Mouse (Mus musculus): ENCODE measurements around the gene Tcte1.

Tcte1 gene

GRCm38 (mm10) chr17:45523263-45523662 is at the start of gene Tcte1:
Tcte1 (plus strand) TSS chr17:45523434.
- in situ Hi-C loops (cut with MseI, MboI), result no loop called here

- in situ Hi-C loops (cut with MseI, MboI), result no loop called here
Observed at GRCm38 (mm10) chr17:45473667-45474066, 49.6 kb upstream of the Tcte1 start.

DNA sequence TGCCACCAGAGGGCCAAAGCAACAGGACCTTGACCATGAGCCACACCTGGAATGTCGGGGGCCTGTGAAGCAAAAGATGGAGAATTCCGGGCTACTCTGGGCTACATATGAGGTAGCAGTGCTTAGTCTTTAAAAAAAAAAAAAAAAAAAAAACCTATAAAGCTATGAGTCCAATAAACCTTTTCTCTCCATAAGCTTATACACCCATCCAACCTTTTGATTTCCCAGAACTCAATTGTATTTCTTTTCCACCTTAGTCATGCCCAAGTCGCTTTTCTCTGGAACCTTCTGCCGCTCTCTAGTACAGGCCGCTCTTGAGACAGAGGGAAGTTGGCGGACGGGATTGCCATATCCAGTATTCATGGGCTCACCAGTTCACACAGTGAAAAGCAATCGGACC is 49.1 kb upstream of the Tcte1 start:
- in situ Hi-C loops (cut with MseI, MboI), result no loop called here

DNA sequence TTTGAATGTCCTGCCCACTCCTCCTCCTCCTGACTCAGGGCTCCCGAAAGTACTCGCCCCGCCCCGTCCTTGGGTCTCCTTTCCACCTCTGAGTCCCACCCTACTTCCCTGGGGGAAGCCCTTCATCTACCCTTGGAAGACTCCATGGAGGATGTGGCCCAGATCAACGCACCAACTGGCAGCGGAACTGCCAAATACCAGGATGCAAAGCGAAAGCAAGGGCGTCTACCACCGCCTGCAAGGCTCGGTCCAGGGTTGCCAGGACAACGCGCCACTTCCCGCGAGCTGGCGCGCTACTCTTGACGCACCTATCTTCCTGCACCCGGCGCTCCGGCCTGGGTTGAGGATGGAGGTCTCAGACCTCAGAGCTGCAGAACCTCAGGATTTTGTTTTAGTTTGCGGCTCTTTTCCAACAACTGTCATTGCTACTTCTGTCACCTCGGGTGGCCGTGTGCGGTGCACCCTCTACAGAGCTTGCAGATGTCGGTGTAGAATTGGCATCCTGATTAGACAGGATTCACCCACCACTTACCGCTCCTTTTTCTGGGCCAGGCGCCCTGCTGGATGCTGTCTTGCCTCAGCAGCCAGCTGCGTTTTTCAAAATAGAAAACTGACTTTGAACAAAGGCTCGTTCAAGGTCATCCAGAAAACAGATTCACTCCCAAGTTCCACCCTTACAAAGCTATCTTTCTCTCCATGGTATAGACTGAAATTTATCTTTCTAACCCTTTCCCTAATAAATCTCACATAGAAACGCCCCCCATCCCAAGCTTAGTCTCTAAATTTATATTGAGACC is 48.4 kb upstream of the Tcte1 start, which contains the start of gene Spats1:
Gene Spats1 (minus strand): TSS at position 747 of the 797 bp plus-strand sequence.
- in situ Hi-C loops (cut with MseI, MboI), result loop anchor here in 1 of 2 experiments (5.0 kb wide), 1 partner anchor 57 kb away; no protein-coding TSS in a partner anchor

GRCm38 (mm10) chr17:45478234-45478825 is 44.9 kb upstream of the Tcte1 start:
- in situ Hi-C loops (cut with MseI, MboI), result loop anchor here in 1 of 2 experiments (5.0 kb wide), 1 partner anchor 54 kb away; no protein-coding TSS in a partner anchor

GRCm38 (mm10) chr17:45480429-45480828 is 42.8 kb upstream of the Tcte1 start:
- in situ Hi-C loops (cut with MseI, MboI), result loop anchor here (5.0 kb wide), 1 partner anchor 72 kb away; no protein-coding TSS in a partner anchor

GRCm38 (mm10) chr17:45485581-45485980 is 37.7 kb upstream of the Tcte1 start:
- in situ Hi-C loops (cut with MseI, MboI), result no loop called here

DNA sequence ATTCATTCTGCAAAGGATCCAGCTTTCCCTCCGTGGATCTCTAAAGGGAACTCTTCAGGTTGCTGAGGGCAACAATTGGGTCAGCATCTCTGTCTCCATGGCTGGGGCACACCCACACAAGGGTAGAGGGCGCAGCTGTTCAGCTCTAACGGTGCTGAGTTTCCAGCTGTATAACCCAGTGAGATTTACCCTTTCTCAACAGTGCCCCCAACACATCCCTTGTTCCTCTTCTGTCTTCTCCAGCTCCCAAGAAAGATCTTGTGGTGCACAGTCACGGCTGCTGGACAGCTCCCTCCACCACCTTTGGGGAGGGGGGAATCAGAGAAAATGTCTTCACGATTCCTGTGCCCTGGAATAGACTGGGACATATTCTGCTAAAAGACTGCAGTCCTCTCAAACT is 36.0 kb upstream of the Tcte1 start:
- in situ Hi-C loops (cut with MseI, MboI), result no loop called here

DNA sequence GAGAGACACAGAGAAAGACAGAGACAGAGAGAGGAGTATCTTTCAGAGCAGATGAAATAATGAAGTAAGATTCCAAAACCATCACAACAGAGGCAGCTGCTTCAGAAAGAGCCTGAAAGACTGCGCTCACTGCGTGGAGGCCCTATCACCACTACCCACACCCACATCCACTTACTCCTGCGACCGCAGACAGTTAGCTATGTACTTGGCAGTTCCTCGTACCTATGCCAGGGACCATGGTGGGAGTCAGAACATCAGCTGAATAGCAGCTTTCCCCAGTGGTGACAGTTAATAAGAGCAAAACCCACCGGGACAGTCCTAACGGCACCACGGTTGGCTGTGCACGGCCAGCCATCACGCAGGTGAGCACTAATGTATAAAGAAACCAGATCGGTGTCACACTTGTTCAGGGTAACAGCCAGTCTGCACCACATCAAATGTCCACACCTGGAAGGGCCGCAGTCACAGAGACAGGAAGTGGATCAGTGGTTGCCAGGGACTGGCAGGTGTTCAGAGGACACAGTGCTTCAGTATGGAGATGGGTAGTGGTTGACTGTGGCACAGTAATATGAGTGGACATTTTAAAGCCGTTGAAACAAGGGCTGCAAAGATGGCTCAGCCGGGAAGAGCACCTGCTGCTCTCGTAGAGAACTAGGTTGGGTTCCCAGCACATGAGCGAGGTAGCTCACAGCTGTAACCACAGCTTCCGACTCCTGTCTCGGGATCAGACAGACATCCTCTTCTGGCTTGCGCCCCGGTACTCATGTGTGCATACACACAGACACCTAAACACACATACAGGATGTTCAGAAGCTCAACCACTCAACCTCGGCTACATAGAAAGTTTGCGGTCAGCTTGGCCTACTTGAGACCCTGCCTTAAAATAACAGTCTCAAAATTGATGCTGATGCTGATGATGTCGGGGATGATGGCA is 34.6 kb upstream of the Tcte1 start:
- in situ Hi-C loops (cut with MseI, MboI), result no loop called here

DNA sequence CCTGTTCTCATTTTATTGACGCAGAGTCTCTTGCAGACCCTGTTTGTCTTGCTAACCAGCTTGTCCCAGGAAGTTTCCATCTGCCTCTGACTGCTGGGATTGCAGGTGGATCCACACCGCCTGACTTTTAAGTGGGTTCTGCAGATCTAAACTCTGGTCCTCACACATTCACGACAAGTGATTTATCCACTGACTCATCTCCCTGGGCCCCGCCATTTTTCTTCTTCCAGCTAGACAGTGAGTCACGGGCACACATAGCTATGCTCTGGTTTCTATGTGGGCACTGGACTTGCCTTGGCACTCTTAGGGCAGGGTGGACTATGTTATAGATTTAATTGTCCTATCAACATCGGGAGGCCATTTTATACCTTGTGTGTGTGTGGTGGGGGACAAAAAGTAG is 33.5 kb upstream of the Tcte1 start:
- in situ Hi-C loops (cut with MseI, MboI), result no loop called here

- in situ Hi-C loops (cut with MseI, MboI), result no loop called here
Observed at GRCm38 (mm10) chr17:45490532-45491154, 32.6 kb upstream of the Tcte1 start.

DNA sequence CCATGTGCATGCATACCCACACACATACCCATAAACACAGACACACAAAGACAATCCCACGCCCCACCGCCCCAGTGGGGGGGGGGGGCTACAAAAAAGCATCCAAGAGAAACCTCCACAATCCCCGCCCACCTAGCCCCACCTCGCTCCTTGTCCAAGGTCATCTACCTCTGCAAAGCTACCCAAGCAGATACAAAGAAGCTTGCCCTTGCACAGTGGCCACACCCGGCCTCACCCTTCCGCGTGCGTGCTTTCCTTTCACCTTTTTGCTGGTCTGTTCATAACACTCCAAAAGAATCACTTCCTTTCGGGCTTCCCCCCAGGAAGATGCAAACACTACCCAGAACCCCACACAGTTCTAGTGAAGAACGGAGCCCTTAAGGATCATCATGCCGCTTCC is 27.8 kb upstream of the Tcte1 start:
- in situ Hi-C loops (cut with MseI, MboI), result no loop called here

DNA sequence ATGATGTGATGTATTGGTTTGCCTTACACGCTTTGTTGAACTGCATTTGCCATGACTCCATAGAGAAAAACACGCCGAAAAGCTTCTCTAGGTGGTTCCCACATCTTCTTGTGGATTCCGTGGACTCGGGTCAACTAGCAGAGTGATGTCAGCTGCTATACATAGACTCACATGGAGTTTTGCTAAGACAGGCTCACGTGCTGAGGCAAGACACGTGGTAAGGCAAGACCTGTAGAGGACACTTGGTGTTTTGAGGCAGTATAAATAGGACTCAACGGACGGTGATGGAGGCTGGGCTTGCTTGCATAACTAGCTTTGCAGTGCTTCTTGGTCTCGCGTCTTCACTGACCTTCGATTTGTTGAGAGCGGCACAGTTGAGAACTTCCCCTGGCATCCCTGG is 24.8 kb upstream of the Tcte1 start:
- in situ Hi-C loops (cut with MseI, MboI), result no loop called here

- in situ Hi-C loops (cut with MseI, MboI), result no loop called here
Observed at GRCm38 (mm10) chr17:45499516-45499915, 23.7 kb upstream of the Tcte1 start.

DNA sequence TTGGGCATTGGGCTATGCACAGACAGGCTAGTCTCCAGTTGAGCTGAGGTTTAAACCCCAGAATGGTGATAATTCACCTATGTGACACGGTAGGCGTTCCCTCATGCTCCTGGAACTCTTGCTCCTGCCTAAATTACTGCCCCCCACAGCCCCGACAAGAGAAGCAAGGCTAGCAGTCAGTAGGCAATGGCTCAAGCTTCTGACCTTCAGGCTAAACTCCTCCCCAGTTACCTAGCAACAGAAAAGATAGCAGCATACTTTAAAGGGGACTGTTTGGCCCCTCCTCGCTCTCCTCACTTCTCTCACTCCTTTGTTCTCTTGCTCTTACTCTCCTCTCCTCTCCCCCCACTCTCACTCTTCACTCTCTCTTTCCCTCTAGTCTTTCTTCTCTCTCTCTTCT is 22.3 kb upstream of the Tcte1 start:
- in situ Hi-C loops (cut with MseI, MboI), result no loop called here

DNA sequence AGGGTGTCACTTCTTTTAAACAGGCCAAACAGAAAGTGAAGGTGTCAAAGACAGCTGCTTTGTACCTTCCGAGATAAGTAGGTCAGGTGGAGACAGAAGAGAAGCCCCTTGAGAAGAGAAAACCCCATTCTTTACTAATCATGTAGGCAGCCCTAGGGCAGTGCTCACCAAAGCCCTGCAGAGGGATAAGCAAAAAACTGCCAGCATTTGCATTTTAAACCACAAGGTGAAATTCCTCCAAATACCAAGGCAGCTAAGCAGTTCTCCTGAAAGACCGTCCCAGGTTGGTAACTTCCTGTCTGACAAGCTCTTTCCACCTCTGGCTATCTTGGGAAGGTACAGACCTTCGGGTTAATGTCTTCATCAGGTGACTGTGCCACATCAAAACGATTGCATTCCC is 20.9 kb upstream of the Tcte1 start:
- in situ Hi-C loops (cut with MseI, MboI), result no loop called here

DNA sequence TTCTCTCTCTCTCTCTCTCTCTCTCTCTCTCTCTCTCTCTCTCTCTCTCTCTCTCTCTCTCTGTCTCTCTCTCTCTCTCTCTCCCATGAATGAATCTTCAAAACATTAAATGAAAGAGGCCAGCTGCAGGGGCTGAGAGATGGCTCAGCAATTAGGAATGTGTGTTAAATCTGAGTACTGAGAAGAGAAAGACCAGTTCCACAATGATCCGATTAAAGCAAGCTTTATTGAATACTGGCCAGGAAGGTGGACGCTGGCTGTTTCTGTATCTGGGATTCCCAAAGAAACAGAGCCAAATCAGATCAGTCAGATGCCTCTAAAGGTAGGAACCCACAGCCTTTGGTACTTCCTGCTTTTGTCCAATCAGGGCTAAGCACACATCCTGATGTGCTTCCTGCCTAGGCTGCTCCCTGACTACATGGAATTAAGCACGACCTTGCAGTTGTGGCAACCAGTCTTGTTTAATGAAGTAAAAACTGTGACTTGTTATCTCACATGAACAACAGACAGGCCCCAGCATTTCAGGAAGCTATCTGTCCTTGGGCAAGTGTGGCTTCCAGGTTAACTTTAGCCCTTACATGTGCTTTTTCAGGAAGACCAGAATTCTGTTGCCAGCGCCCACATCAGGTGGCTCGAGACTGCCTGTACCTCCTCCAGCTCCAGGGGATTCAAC is 19.8 kb upstream of the Tcte1 start:
- in situ Hi-C loops (cut with MseI, MboI), result no loop called here

DNA sequence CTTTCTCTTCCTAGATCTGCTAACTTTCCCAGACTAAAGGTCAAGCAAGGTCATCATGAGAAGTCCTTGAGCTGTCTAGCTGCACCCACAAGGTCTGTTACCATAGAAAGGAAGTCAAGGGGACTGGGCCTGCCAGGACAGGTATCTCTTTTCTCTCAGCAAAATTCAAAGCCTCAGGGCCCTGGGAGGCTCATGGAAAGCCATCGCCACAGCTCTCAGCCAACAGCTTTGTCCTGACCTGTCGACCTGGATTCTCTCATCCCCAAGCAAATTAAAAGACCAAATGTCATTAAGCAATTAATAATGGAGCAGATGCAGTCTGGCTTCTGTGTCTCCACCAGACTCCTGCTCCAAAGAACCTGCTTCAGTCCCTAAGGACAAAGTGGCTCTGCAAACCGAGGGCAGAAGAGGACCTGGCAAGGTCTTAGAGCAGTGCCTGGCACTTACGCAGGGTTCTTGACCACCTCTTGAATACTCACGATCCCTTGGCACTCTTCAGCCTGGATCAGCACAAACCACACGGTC is 17.2 kb upstream of the Tcte1 start:
- in situ Hi-C loops (cut with MseI, MboI), result no loop called here

GRCm38 (mm10) chr17:45506700-45507189 is 16.5 kb upstream of the Tcte1 start, which contains the start of gene Aars2:
Aars2 (plus strand) TSS chr17:45506841.
- in situ Hi-C loops (cut with MseI, MboI), result no loop called here

DNA sequence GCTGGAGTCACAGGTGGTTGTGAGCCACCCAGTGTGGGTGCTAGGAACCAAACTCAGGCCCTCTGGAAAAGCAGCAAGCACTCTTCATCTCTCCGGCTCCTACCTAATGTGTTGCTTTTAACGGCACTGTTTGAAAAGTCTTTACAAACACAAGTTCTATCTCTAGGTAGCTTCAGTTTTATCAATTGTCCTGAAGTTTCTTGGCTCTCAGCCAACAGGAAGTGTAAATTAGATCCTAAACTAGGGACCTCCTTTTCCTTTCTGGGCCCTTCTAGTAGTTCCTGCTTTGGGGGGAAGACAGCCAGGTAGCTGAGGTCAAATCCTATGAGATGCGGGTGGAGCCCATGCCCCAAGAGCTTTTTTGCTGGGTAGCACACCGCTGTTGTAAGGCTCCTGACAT is 12.4 kb upstream of the Tcte1 start:
- in situ Hi-C loops (cut with MseI, MboI), result loop anchor here in 1 of 2 experiments (5.0 kb wide), 1 partner anchor 41 kb away; no protein-coding TSS in a partner anchor
